Mouse (Mus musculus) cerebellum, postnatal 36 days (tissue): ENCODE measurements at regions not wholly inside any gene's neighbourhood (a gene's known extent, or its start where the extent isn't known, plus 50 kb on each side); places are given as distances from the start of the nearest gene placed in this dataset.
"Not testable (repeated sequence)": the region's sequence is repeated elsewhere in the genome, so short reads cannot be mapped to it uniquely, and the experiment has no call there.

Experiments used
- DNase-seq, 2 experiments: peaks; one replicate each; pipeline ENCODE4 v3.0.0; 2021 to 2022; ENCODE audit warnings: mixed read lengths in 2 of 2

DNA sequence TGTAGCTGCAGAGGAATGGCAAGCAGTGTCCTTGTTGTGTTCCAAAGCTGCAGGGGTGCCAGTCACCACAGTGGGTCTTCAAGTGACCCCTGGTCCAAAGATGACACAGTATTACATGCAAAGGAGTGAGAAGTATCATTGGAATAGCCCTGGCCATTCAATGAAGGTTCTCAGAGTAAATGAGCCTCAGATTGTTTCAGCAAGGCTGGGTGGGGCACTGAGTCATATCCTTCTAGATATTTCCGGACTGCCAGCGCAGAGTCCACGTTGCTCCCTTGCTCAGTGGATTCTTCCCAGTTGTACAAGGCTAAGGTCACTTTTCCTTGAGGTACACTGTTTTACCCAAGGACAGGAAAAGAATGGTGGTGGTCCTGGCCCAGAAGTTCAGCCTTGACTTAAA is 319.2 kb upstream of the Irx1 start:
- no peak for DNase-seq

DNA sequence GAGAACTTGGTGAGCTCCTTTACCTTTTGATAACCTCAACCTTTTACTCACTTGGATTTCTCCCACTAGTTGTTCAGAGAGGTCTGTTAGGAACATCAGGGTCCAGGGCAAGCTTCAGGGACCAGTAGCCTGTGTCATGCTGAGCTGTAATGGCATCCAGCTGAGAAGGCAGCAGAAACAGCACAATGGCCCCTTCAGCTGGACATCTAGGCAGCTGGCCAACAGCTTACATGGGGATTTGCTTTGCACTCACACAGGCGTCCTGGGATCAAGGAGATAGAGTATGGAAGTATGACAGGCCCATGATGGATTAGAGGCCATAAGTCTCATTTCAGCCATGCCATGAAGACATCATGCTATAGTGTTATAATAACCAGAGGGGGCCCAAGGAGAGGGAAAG is 320.2 kb upstream of the Irx1 start:
- DNase-seq, result no peak

DNA sequence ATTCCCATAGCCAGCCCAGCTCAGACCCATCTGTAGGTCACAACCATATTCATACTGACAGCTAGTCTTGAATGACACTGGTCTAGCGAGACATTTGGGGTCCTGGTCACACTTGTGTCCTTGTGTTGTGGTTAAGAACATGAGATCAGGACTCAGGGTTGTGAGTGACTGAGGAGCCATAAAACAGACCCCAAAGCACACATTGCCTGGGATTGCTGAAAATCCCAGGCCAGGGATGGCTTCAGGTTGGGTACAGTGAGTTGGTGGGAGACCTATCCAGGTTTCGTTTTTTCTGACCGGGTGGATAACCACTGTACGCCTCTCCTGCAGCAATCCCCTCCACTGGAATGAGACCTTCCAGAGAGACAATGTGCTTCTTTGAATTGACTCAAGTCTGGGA is 322.8 kb upstream of the Irx1 start:
- DNase-seq, result no peak

DNA sequence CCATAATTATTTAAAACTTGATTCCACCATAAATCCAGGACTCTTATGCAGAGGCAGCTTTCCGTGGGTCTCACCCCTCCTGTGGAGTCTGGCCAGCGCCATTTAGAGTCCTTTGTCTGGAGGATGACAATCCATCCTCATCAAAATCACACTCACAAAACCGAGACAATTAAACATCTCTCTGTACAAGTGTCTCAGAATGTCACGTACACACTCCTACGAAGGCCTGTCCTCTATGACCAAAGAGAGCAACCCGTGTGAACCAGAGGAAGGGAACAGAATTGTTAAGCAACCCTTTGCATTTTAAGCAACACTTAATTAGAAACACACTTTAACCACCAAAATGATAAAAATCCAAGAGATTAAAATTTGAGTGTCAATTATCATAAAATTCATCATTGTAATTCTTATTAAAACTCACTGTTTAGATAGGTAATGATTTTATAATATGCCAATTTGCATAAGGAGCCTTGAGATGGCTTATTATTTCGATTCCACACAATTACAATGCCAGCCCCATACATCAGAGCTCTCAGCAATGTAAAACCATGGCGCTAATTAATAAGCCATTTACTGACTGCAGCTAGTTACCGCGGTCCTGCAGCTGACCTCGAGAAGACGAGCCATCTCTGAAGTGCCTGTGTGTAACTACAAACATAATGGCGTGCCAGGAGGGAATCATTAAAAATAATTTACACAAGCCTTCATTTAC is 325.0 kb upstream of the Irx1 start:
- DNase-seq, result no peak

DNA sequence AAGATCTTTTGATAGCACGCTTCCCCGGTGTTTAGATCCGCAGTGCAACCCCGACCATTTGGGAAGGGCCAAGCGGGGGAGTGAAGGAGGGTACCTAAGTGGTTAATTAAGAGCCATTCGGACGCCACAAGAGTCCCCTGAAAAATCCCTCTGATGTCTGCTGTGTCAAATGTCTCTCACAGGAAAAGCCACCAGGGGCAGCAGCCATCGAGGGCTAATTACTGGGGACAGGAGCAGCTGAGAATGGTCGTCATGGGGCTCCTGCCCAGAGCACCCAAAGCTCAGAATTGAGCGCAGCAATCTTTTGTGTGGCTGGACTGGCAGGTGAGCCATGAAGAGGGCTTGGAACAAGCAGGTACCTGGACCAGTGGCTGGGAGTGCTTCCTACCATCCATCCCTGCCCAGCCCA is 325.6 kb upstream of the Irx1 start:
- no peak for DNase-seq

DNA sequence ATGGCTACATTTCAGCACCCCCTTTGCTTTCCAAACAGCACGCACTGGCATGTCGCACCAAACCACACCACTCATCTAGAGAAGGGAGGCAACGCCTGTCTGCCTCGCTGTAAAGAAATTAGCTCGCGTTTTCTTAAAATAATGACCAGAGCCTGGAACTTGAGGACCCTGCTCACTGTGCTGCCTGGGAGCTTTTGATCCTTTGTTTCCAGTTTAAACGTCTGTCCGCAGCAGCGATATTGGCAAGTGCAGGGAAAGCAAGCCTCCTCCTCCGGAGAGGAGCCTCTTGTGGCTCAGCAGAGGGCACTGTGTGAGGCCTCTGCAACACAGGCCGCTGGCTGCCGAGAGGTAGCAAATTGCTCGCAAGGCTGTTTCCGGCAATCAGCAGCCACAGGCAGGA is 328.8 kb upstream of the Irx1 start:
- DNase-seq, result no peak

DNA sequence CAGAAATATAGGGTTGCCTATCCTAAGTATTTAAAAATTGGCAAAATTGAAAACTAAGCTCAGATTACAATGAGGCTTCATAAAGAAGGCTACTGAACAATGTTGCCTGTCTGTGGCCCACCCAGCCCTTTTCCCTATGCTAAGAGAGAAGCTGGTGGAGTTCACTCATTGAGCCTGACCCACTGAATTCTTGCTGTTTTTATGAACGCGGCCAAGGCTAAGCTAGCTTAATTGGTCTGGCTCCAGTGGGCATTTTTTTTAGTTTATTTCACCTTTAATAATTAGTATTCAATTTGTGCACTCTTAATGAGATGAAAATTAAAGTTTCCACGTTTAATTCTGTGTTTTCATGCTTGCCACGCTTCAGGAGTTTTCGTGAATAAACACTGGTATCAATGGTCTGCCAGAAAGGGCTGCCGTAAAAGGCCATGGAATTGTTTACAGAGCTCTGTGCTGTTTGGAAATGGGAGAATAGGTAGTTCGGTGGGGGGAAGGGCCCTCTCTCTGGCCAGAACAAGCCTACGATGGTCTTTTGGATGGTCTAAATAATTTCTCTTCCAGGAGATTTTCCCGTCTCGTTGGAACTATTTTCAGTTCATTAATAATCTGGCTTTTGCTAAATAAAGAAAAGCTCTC is 329.7 kb upstream of the Irx1 start:
- DNase-seq, result no peak

DNA sequence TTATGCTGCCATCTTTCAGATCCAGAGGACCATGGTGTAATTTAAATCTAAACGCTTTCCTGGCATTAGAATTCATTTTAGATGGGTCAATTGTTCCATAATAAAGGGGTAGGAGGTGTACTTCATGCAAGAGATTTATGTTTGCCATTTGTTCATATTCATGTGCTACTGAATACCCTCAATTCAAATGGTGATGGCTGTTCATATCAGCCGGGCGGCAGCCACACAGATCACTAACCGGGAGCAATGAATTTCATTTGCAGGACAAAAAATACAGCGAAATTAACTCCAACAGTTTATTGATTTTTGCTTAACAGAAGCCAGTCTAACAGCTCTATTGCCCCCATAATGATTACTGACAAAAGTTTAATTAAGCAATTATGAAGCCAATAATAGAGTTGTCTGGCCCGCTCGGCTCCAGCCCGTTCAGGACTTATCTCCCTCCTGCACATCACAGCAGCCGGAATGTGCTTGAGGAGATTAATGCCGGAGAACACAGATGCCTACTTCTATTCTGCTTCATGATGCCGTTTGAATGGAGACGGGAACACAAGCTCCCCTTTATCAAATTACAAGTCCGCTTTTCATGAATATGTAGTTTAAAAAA is 330.3 kb upstream of the Irx2 start:
- DNase-seq, result no peak

DNA sequence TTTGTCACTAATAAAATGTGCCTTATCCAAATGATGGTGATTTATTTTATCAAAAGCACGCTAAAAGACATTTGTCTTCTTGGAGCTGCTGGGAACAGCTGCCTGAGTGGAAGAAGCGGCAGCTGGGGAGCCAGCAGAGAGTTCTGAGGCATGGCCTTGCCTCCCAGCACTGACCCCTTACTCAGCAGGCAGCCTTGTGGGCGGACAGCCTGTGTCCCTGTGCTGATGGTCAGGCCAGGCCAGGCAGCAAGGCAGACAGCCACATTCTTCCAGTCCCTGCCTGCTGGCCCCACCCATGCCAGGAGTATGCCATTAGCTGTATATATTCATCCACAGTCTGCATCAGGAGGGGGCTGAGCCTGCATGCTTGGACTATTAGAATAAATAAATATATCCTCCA is 329.0 kb upstream of the Irx2 start:
- DNase-seq, result no peak

DNA sequence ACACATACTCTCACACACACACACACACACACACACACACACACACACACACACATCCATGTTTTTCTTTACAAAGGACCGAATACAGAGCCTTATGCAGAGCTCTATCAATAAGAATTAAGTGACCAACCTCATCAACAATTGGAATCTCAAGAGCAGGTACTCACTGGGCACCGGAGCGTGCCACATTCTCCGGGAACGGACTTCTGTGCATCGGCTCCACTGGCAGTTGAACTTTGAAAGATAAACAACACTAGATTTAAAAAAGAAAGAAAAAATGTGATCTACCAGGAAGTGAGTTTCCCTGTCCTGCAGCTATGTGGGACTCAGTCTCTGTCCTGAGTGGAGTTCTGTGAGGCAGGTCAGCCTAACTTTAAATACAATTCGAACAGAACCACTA is 327.5 kb upstream of the Irx2 start:
- no peak for DNase-seq

DNA sequence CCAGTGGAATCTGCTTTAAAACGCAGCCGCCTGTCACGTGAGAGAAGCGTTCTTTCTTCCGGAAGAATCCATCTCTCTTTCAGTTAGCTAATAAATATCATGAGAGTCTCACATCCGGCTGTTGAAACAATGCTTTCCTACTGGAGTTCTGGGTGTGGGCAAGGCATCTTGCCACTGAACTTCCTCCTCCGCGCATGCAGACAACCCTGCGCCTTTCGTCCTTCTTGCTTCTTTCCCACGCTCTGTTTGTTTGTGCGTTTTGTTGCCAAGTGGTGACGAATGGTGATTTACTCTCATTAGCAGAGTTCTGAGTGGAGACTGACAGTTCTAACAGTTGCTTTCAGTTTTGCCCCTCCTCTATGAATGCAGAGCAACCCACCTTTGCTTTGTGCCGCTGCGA is 326.8 kb upstream of the Irx2 start:
- DNase-seq, result no peak

DNA sequence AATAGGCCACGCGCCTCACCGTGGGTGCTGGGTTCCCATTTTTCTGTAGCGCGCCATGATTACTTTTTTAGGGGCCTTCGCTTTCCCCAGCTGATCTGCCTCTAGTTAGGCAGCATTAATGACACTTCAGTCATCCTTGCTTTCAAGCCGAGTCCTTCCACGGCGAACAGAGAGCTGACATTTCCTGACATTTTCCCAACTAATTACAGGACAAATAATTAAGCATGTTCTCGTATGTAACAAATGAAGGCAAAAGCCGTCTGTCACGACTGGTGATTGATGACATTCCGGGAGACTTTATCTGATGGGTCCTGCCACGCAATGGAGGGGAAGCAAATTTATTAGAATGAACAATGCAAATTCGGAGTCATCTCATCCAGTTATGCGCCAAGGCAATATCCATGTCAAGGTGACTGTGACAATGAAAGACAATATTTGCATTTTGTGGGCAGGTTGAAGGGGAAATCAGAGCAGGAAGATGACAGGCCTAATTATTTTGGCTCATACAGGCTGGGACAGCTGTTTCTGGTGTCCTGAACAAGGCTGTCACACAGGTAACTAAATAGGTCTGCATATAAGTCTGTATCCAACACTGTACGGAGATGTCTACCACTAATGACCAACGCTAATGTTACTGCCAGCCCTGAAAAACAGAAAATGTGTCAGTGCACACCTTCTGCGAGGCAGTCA is 326.0 kb upstream of the Irx2 start:
- no peak for DNase-seq

DNA sequence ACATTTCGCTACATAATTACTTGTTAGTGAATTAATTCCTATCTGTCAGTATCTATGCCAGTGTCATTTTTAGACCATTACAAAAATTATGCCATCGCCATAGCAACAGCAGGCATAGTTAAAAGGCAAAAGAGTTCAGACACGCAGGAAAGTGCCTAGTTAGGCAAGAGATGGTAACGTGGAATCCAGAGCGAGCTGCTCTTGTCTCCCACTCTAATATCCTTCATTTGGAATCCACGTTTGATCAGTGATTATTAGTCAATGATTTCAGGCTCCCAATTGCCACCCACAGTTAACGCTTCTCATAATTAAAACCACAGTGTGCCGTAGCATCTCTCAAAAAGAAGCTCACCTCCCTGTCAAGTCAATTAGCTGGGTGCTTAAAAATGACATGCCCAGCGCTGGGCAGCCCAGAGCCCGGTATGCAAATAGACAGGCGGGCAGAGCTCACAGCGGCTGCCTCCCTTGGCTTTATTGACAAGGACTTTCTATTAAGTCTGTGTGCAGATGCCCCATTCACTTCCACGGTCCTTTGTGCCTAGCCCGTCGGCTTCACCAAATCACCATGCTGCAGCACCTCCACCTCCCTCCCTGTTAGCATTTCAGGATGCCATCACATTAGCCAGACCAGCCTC is 325.4 kb upstream of the Irx2 start:
- DNase-seq, result no peak

DNA sequence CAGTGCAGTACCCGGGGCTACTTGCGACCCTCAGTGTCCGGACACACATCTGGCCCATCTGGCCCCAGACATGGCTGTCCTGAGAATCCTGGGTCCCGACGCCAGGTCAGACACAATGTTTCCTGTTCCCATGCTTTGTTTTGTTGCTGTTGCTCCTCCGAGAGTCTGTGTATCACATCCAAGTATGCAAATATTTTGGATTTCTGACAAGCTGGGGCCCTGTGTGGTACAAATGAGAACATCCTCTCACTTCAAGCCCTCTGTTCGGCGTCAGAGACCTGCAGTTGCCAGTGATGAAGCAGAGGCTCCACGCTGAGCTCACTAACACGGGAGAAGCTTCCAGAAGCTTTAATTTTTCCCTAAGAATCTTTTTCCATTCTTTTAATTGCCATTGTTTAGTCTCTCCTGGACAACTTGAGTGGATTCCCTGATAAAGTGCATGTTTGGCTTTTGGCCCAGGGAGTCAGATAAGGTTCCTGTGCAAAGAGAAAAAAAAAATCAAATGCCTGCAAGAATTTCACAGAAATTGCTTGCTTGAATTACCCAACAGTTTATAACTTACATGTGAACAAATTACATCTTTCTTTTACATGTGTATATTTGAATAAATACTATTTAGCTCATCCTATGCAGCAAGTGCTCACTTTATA is 304.5 kb upstream of the Irx2 start:
- no peak for DNase-seq

DNA sequence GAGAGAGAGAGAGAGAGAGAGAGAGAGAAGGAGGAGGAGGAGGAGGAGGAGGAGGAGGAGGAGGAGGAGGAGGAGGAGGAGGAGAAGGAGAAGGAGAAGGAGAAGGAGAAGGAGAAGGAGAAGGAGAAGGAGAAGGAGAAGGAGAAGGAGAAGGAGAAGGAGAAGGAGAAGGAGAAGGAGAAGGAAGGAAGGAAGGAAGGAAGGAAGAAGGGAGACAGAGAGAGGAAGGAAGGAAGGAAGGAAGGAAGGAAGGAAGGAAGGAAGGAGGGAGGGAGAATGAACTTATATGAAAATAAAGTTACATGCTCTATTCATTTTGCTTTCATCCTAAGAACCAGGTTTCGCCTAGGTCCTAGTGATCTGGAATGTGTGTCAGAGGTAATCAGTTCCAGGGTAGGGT is 302.4 kb upstream of the Irx2 start:
- DNase-seq, result not testable (repeated sequence)

DNA sequence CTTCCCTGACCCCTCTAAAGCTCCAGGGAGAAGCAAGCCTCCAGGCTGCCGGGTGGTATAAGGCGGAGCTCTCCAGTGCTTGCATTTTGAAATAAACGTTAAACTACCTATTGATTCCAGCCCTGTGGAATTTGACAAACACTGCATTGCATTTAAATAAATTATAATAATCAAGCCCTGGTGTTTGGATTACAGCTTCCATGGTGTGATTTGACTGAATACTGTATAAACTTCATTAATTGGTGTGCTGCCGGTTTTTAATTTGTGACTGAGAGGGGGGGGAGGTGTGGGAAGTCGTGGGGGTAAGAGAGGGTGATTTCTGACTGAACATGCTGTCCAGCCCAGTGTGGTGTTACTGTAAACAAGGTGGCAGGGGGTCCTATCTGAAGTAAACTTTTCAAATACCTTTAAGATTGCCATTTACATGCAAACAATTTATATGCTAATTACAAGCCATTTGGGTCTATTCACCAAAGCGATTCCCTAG is 282.9 kb upstream of the Irx2 start:
- DNase-seq, result no peak

DNA sequence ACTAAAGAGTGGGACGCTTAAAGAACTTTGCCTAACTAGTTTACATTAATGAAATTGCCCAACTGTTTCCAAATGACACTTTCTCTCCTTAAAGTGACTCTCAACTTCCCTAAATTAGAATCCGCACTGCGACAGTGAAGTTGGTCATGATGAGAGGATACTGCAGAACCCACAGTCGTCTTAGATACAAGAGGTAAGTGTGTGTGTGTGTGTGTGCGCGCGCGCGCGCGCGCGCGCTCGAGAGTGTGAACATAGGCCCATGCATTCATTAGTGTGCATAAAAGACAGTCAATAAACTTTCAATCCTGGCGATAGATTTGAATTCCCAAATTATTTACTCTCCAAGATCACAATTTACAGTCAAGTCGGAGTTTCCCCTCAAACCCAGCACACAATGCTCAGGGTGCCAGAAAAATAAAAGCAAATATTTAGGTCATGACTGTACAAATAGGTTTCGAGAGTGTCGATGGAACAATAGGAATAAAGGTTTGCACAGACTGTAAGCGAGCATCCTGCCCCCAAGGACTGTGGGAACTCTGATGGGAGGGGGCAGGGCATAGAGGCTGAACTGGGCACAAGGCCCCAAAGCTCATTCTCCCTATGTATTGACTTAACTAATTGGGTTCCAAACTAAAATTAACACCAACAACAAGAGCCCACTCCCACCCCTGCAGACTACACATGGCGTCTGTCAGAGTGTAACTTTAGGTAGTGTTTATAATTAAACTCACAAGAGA is 282.2 kb upstream of the Irx2 start:
- no peak for DNase-seq

DNA sequence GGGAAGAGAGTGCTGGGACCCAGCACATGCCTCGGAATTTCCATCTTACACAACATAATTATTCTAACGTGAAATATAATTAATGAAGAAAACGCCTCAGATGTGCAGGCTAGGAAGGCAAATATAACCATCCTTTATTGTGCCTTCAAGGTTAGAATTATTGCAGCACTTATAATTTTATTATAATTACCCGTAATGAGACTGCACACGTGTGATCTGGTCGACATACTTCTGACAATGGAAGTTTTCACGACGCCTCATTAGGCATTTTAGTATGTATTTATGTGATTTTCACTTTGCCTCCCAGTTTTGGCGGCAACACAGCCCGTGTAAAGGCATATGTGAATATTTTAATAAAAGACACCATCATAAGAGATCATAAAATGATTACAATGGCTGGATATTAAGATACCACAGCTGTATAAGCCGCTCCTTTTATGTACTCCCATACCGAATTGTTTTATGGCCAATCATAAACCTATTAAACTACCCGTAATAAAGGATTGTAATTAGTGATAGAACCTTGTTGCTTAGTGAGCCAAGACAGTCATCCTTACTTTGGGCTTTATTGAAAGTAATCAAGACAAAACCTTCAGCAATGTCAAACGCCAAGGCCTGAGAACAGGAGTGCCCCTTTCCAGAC is 281.6 kb upstream of the Irx2 start:
- DNase-seq, result no peak

DNA sequence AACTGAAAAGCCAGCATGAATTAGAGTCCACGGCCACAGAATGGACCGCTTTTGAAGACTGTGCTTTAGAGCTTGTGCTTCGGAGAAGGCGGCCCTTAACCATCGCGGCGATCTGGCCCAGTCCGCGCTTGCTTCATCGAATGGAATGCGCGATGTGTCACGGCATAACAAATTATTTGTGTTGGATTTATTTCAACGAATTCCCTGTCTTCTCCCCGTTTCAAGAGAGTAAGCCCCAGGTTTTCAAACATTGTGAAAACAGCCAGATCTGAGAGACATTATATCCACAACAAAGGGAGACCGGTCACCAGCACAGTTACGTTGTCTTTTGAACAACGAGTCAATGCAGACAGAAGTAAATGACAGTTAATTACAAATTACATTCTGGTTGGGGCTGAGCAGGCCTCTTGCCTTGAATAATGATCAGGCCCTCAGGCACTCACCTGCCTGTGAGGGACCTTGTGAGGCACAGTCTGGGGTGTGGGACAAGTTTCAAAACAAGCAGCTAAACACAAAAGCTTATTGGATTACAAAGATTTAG is 275.9 kb upstream of the Irx2 start:
- no peak for DNase-seq

DNA sequence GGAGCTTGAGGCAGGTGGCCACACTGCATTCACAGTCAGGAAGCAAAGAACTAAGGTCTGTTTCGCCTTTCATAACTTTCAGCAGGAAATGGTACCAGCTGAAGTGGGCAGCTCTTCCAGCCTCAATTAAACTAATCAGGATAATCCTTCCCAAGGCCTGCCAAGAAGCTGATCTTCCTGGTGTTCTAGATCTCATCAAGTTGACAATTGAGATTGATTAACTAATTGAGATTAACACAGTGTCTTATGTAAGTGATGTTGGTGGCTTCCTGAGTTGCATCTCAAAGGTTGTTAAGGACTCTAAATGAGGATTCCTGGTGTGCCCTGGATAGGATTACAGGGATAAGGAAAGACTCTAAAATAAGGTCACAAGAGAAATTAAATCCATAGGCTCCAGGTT is 273.3 kb upstream of the Irx2 start:
- DNase-seq, result no peak

DNA sequence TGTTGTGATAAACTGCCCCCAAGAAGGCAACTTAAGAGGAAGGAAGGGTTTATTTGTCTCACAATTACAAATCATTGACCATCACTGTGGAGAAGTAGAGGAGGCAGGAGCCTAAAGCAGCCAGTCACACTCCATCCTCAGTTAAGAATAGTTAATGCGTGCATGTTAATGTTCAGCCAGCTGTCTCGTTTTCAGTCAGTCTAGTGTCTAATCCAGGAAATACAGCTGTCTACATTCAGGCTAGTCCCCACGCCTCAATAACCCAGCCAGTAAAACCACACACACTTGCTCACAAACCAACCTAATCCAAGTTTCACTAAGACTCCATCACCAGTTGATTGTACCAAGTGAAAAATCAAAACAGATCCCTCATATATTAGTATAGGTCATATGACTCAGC is 272.8 kb upstream of the Irx2 start:
- no peak for DNase-seq
